Mouse (Mus musculus) embryo, embryonic 11 days (tissue): ENCODE measurements around the gene Zdhhc21.
A peak's percentile ranks its signal among the peaks of the same experiment; 100 is the strongest.

ENCODE experiments used
- DNase-seq: peaks from one replicate; pipeline ENCODE4 v3.0.0-alpha.2; 2015

Gene Zdhhc21

DNA sequence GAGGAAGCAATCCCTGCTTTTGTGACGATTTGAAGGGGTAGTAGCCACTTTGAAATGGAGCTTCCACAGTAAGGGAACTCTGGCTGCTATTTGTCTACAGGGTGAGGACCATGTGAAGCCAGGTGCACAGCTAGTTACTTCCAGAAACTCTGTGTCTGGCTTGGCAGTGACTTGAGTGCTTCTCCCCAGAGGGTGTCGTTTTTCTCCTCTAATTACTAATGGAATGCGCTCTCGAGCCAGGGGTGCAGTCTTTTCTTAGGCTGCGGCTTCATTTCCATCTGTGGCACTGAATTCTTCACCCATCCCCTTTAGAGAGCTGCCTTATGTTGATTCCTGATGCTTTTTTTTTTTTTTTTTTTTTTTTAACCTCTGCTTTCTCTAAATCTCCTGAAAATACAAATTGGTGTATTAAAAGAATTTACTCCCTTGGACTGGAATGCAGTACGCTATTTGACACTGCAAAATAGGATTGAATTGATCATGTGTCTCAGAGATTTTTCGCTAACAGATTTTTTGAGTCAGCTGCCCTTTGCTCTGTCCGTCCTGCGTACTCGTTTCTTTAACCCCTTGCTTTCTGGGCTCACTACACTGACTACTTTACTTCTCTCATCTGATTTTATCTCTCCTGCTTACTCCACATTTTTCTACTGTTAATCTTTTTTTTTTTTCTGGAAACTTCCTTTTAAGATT lies 97.2 kb downstream of the Zdhhc21 start:
- peak; percentile 75 for DNase-seq

DNA sequence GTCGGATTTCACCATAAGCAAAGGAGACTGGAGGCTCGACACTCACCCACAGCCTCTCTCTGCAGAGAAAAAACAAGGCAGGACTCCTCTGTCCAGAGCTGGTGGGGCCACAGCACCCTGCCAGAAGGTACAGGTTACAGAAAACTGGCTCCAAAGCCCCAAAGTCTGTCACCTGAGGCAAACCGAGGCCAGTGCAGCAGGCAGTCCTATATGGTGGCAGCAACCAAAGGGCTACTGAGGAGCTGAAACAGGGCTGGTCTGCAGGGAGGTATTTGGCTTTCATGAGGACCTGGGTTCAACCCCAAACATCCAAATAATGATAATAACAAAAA lies 103.5 kb downstream of the Zdhhc21 start:
- no peak for DNase-seq

DNA sequence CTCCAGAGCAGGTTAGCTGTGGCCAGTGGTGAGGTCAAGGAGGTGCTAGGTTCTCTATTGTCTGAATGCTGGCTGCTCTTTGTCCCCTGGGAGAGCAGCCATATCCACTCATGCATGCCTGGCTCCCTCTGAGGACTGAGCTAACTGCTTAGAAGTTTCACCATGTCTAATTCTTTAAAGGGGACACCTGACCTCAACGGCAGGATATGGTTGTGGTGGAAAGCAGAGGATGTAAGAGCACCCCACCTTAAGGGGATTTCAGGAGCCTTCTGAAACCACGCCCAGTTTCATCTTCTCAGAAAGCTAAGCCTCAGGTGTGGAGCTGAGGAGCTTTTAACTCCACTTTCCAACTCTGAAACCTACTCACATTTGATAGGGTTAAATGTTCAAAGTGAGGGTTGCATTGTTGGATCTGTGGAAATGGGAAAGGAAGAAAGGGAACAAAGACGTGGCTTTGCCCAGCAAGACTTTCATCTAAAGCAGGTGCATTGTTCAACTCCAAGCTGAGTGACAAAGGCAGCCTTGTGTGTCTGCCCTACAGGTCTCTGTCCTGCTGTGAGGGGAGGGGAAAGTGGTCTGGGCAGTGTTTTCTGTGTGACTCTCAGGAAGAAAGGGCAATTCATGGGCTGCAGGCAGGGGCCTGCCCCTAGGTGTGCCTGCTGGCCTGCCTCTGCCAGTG lies 104.0 kb downstream of the Zdhhc21 start:
- DNase-seq, result peak; percentile 59
